Mouse (Mus musculus) testis, postnatal 10 days (tissue): ENCODE data around the gene Ptbp1.

Experiments used
- DNase-seq: peaks from one replicate; pipeline ENCODE4 v3.0.0; 2021; ENCODE audit warnings: low spot score

Gene Ptbp1

DNA sequence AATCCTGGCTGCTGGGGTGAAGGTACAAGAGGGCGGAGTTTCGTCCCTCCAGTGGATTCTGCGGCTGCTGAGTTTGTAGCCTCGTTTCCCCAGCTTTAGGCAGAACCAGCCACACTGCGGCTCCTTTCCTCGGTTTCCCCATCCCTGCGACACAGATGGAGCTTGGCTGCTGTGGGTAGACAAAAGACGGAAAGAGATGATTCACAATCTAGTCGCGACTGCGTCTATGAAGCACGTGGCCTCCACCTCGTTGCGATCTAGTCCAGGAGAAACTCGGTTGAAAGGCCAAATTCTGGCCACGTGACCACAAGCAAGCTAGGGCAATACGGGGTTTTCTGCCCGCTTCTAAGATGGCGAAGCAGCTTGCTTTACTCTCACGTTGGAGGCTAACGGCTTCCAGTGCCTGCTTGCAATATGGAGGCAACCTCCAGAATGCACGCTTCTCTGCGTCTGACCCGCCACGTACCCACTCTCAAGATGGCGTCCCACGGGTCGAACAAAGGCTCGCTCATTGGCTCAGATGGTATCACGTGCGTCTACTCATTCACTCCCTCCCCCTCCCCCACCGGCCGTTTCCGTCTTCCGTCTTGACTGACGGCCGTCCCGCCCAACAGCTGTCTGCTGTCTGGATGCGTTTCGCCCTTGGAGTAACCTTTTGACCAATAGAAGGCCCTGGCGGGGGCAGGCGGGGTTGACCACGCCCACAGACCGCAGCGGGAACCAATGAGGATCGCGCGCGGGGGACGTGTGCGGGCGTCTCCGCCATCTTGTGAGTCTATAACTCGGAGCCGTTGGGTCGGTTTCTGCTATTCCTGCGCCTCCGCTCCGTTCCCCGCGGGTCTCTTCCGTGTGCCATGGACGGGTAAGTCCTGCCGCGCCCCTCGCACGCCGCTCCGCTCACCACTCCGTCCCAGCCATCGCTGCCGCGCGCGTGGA lies at the start of gene Ptbp1:
TSS of gene Ptbp1 (plus strand) at position 568 of the 936 bp plus-strand sequence.
- DNase-seq: peak; percentile 99

DNA sequence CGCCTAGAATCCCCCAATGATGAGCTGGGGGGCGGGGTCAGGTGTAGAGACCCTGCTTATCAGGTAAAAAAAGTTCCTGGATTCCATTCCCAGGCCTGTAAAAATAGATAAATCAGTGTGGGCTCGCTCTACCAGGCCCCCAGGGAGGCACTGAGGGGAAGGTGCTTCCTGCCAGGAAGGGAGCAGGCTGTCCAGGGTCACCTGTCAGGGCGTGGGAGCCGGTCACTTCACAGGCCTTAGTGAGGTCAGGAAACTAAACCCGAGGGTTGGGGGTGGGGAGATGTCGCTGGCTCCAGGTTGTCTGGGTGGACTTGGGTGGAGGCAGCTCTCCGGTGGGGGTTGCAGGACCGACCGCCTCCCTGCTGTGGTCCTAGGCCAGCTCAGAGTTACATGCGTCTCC lies 48.6 kb upstream of the Ptbp1 start:
- DNase-seq: no peak

DNA sequence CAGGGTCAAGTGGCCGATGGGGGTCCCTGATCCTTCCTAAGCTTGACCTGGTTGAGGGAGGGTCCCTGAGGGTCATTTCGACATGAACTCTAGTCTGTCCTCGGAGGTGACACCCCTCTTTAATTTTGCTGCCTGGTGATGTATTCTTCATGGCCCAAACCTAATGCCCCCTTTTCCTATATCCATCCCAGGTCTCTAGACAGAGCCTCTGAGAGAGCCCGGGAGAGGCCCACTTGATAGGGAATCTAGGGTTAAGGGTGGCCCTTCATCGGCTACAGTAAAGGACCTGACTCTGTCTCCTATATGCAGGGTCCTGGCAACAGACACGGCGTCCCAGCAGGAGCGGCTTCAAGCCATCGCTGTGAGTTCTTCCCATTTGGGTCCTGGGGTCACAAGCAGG lies 47.9 kb upstream of the Ptbp1 start:
- DNase-seq: no peak

DNA sequence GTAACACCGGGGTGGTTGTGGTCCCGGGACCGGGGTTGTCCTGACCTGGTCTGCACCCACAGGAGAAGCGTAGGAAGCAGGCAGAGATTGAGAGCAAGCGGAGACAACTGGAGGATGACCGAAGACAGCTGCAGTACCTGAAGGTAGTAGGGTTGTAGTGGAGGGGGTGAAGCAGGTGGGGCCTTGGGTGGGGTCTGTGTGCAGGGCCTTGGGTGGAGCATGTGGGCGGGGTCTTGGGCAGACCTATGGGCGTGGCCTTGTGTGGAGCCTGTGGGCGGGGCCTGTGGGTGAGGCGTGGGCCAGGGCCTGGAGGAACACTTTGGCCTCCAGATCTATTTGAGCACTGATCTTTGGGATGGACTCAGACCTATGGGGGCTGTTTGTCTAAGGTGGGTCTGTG lies 47.3 kb upstream of the Ptbp1 start:
- DNase-seq: no peak

DNA sequence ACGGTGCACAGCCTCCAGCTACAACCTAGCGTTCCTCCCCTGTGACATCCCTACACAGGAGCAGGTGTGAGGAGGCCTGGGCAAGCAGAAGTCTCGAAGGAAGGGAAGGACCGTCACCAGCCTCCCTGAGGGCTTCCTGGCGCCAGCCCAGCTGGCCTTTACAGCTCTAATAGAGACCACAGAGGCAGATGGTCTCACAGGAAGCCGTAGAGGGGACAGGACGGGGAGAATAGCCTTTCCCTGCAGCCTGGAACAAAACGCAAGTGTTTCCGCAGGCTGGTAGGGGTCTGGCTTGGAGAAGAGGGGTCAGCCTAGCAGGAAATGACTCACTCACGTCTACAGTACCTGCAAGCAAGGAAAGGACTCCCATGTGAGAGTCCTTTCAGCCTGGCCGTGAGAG lies 46.4 kb upstream of the Ptbp1 start:
- DNase-seq: no peak

DNA sequence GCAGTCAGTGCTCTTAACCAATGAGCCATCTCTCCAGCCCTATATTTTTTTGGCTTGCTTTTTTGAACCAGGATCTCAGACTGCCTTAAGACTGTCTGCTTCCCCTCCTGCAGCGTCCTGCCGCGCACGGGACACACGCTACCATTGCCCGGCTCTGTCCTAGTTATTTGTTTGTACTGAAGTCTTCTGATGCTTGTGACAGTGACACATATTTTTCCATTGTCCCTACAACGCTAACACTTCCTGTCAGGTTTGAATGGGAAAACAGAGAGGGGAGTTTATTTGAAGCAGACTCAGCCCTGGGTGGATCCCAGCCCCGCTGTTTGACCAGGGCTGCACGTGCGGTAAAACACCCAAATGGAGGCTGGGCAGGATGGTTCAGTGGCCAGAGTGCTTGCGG lies 45.5 kb upstream of the Ptbp1 start:
- DNase-seq: no peak

DNA sequence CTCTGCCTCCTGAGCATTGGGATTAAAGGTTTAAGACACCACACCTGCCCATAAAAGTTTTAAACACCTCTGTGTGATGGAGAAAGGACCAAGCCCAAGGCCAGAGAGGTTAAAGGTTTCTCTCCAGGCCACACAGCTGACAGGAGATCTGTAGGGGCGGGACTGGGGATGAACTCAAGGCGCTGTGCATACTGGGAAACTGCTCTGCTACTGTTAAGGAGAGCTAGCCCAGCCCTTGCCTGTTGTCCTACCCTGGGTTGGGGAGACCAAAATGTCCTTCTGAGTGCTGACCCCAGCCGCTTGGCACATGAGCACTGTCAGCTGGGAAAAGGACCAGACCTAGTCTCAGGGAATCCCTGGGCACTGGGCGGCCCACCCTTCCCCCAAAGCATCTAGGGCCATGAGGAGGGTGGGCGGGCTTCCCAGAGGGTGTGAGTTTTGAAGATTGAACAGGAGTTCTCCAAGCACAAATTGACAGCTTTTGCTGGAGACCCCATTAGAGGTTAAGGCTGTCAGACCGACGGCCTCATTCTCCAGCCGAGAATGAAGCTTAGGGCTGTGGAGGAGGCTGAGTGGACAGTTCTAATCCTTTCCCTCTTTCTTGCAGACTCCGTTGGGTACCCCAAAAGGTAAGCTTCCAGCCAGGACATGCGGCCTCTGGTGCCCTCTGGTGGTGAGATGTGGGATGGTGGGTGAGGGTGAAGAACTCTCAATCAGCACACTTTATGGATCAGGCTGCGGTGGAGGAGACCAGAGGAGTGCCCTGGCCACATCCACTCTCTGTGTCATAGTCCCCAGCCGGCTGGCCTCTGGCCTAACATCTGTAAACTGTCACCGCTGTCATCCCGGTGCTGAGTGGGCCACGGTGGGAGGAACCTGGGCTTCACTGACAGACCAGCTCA lies 42.2 kb upstream of the Ptbp1 start:
- peak; percentile 93 for DNase-seq

DNA sequence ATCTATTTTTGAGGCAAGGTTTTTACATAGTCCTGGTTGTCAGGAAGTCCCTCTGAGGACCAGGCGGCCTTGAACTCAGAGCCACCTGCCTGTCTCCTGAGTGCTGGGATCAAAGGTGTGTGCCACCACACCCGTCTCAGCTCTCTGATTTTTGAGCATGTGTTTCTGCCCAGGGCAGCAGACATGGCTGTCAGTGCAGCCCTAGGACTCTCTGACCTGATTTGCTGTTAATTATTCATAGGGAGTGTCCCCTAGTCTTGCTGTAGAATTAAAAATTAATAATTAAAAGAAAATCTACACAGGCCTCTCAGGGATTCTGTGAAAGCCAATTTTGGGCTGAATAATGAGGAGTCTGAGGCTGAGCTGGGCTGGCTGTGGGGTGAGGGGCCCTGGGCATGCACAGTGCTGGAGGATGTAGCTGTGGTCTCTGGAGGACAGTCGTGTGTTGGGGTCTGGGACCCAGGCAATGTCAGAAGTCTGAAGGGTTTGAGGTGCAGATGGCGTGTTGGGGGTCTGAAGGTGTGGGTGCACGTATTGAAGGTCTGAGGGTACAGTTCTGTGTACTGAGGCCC lies 39.9 kb upstream of the Ptbp1 start:
- DNase-seq: no peak

DNA sequence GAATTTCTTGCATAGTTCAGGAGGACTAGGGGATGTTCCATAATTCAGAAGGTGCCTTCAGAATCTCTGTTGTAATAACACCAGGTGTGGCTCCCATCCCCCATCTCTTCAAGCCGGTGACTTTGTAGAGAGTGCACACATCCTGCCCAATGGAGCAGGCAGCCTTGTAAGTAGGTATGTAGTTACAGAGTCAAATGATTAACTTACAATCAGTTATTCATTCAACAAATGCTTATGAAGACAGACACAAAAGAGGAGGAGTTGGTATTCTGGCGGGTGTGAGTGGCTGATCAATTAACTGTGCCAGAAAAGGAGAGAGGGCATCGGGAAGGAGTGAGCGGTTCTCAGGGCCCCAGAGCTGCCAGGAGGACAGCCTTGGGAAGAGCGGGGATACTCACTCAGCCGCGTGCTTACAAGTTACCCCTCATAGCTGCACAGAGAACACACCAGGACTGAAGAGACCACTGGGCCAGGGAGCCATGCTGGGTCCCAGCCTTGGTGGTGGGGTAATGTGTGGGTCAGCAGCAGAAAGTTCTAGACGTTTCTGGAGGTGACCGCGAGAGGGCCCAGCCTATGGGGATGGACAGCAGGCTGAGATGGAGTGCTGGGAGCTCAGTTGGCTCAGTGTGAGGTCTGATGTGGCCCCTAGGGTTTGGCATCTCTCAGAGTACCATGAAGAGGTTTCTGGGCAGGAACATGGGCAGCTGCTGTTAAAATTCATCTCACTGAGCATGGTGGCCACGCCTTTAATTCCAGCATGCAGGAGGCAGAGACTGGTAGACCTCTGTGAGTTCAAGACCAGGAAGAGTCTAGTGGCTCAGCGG lies 38.3 kb upstream of the Ptbp1 start:
- DNase-seq: no peak

DNA sequence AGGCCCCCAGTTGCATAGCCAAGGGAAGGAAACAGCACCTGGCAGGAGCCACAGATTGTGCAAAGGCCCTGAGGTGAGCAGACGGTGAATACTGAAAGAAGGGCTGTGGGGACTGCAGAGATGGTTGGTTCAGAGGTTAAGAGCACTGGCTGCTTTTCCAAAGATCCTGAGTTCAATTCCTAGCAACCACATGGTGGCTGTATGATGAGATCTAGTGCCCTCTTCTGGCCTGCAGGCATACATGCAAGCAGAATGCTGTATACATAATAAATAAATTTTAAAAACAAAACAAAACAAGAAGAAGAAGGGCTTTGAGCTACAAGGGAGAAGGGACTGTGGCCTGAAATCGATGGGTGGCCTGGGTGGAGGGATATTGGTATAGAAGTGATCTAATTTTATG lies 37.1 kb upstream of the Ptbp1 start:
- DNase-seq: no peak

DNA sequence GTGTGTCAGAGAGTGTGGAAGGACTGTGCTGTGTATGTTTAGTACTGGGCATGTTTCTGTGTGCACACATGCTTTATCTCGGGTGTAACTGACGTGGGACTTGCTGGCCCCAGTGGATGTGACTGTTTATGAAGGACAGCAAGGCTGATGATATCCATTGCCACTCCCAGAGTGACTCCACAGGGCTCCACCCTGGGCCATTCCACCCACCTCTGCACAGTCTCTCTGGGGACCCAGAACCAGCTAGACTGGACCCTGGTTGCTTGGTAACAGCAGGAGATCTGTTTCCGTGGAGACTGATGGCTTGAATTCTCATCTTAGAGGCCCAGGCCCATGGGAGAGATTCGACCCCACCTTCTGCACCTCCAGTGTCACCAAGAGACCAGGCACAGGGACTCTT lies 36.0 kb upstream of the Ptbp1 start:
- DNase-seq: no peak

DNA sequence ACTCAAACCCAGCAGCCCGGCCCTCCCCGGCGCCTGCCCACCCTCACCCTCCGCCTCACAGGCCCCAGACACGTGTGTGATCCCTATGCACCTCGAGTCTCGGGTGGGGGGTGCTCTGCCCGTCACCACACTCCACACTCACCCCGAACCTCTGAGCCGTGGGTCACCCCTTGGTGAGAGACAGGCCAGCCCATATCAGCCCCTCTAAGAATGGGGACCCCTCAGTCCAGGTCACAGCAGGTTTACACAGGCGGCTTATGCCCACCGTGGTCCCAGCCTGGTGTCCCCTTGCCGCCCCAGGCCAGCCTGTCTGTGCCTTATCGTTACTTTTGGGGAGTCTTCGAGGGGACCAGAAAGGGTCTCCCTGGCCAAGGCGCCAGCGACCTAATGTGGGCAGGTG lies 34.6 kb upstream of the Ptbp1 start:
- no peak for DNase-seq

DNA sequence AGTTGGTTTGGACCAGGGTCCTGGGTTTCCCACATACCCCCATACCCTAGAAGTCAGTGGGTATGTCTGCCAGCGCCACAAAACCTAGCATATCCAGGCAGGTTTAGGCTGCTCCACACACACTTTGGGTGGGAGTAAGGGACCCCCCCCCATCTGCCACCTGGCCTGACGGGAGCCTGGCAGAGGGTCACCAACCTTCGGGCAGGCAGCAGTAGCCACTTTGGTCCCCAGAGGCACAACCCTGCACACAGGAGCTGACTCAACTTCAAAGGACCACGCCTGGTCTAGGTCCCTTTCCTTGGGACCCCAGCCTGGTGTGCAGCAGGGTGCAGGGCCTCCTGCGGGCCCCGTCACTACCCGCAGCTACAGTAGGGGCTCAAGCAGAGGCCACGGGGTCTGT lies 34.0 kb upstream of the Ptbp1 start:
- no peak for DNase-seq

DNA sequence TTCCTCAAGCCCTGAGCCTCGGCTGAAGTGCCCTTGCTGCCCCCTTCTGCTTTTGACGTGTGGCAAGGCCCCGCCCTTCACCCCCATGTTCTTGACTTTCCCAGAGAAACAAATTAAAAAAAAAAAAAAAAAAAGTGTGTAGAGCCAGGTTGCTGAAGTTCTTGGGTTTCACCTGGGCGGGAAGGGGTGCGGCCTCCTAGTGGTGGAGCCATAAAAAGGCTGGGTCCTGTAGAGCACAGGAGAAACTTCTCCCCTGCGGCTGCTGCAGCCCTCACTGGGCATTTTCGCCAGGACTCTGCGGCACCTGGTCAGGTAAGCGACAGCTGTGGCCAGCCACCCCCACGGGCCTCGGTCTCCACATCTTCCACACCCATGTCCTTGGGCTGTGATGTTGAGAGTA lies 33.4 kb upstream of the Ptbp1 start, which contains the start of gene Misp:
TSS of gene Misp (plus strand) at position 208 of the 400 bp plus-strand sequence.
- no peak for DNase-seq

DNA sequence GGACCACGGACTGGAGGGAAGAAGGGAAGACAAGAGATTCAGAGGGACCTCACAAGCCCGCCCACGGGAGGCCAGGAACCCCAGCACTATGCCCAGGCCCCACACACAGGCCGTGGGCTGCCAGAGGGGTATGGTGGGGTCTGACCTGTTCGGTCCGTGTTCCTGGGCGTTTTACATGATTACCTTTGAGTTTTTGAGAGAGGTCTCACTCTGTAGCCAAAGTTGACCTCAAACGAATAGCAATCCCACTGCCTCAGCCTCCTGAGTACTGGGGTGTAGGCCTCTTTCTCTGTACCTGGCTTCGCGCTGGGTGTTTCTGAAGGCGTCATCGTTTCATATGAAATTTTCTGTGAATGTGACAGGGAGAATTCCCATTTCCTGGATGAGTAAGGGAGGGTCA lies 32.5 kb upstream of the Ptbp1 start:
- DNase-seq: no peak

DNA sequence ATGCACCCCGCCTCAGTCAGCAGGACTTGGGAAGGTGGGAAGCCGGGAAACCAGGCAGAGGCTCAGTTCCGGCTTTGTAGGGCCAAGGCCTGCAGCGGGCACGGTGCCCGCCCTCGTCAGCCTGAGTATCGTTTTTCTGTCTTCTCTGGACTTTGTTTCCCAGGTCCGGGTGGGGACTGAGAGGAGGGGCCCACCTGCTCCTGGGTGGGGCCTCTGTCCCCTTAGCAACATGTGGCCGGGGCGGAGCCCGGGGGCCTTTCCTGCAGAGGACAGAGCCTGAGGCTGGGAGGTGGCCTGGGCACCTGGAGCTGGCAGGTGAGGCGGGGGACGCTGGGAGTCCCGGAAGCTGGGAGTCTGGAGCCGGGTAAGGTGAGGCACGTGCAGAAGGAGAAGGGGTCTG lies 31.9 kb upstream of the Ptbp1 start:
- DNase-seq: no peak

DNA sequence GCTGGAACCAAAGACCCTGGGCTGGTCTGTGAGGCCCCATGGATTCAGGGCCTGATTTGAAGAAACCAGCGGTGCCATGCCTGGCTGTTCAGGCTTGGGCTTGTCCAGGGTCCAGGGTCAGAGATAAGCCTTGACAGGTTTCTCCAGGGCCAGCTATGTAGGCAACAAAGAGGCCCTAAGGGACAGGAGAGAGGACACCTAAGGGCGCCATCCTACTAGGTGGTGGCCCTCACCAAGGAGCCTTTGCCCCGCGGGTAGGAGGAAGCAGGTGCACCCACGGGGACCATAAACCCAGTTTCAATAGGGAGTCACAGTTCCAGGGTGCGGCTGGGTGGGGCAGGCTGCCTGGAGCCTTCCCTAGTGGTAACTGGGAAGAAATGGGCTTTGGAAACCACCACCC lies 31.2 kb upstream of the Ptbp1 start:
- no peak for DNase-seq

DNA sequence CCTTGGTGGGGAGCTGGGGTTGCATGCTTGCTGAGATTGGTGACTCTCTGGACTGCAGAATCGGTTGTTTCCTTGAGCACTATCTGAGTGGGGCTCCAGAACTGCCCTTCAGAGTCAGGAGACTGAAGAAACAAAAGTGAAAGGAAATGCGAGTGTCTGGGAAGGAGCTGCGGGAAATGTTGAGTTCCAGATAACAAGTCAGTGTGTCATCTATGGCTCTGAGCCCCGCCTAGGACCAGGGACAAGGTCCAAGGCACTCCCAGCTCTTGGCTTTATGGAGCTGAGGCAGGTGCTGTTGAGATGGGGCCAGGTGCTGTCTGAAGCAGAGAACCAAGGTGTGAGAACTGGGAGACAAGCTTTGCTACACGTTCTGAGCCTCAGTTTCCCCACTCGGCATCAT lies 29.8 kb upstream of the Ptbp1 start:
- no peak for DNase-seq

DNA sequence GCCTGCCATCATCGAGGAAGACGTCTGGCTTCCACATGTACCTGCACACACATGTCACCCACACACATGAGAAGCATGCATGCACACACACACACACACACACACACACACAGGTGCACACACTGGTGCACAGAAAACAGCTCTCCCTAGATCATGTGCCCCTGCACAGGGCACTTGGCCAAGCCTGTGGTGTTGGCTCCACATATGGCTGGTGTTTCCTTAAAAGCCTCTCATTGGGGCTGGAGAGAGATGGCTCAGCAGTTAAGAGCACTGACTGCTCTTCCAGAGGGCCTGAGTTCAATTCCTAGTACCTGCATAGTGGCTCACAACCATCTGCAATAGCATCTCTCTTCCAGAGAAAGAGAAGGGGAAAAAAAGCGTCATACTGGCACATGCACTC lies 22.6 kb upstream of the Ptbp1 start:
- no peak for DNase-seq

DNA sequence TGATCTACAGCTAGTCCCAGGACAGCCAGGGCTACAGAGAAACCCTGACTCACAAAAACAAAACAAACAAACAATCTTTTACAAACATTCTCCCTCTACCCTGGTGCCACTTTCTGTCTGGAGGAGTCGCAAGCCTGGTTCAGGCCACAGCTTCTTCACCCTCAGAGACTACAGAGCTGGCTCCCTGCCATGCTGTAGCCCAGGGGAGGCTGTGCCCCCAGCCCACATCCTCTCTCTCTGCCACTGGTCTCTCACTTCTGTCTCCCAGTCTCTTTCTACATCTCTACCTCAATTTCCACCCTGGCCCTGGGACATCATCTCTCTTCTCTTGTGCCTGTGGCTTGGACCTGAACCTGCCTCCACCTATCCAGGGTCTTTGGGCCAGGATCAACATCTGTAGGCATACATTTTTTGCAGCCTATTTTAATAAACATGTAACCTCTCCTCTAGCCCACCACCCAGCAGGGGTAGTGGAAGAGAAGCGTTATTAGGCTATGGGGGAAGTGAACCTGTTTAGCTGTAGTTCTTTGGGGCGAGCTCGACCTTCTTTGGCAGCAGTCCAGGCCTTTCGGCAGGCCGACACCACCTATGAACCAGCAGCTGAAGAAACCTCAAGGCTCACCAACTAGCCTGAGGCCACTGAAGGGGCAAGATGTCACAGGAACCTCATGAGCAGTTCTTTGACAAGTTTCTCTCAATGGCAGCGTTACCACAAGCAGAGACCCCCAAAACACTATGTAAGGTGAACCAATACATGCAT lies 22.0 kb upstream of the Ptbp1 start:
- DNase-seq: no peak

DNA sequence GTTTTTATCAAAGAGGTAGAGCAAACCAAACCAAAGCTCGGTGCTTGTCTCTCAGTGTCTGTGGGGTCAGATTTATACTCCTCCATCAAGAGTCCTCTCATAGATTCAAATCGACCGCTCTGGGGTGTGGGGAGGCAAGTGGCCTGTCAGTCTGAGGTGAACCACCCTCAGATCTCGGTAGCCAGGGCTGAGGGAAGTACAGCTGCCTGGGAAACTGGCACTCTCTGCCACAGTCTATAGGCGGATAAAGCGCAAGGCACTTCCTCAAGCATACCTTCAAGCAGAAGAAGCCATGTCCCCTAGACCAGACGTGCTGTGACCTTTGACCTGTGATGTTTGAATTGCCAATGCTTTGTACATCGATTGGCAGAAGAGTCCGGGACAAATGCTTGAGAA lies 21.4 kb upstream of the Ptbp1 start:
- no peak for DNase-seq
